Mouse (Mus musculus) MEL (cell line): ENCODE data around the gene Zmym6. TPM values are rescaled to one million over a fixed set of nuclear protein-coding genes. Genes with fewer than 3 reads are reported as not detected.

Experiments used
- DNase-seq: peaks from one replicate; pipeline ENCODE4 v3.0.0; 2011; ENCODE audit warnings: low read depth, low spot score
- H3K27ac ChIP-seq: 2 replicates; pipeline ENCODE4 v1.5.1; 2012; ENCODE audit warnings: low read depth, mild to moderate bottlenecking, control low read depth, low read length, moderate library complexity; ENCODE audit not compliant: control insufficient read depth
- H3K27me3 ChIP-seq, 2 experiments: fragments of 150-350 bp in 1 of 2; sonication (generic) in 1 of 2; 2 replicates each; pipeline ENCODE4 v1.6.1; 2012; ENCODE audit warnings: low read length in 2 of 2, mild to moderate bottlenecking in 2 of 2, improper control_type of control experiment in 1 of 2, moderate library complexity in 1 of 2; ENCODE audit not compliant: insufficient read depth in 2 of 2, control insufficient read depth in 1 of 2
- H3K36me3 ChIP-seq, 2 experiments: 2 replicates each; pipeline ENCODE4 v1.6.1; 2012 to 2014; ENCODE audit warnings: low read length in 2 of 2, improper control_type of control experiment in 1 of 2, inconsistent platforms in 1 of 2, mild to moderate bottlenecking in 1 of 2; ENCODE audit not compliant: insufficient read depth in 2 of 2, control insufficient read depth in 1 of 2
- H3K4me1 ChIP-seq, 2 experiments: fragments of 150-350 bp in 1 of 2; sonication (generic) in 1 of 2; 2 replicates each; pipeline ENCODE4 v1.6.1; 2012; ENCODE audit warnings: low read length in 2 of 2, improper control_type of control experiment in 1 of 2, mild to moderate bottlenecking in 1 of 2; ENCODE audit not compliant: insufficient read depth in 2 of 2, control insufficient read depth in 1 of 2
- H3K4me3 ChIP-seq, 2 experiments: fragments of 150-350 bp in 1 of 2; sonication (generic) in 1 of 2; 2 replicates each; pipeline ENCODE4 v1.5.1; 2012; ENCODE audit warnings: low read depth in 2 of 2, low read length in 2 of 2, mild to moderate bottlenecking in 2 of 2, moderate library complexity in 2 of 2, control low read depth in 1 of 2, improper control_type of control experiment in 1 of 2; ENCODE audit not compliant: control insufficient read depth in 1 of 2, insufficient read depth in 1 of 2
- H3K79me2 ChIP-seq: 2 replicates; pipeline ENCODE4 v1.6.1; 2012; ENCODE audit warnings: mild to moderate bottlenecking, low read length, moderate library complexity; ENCODE audit not compliant: control insufficient read depth, poor library complexity, insufficient read depth
- H3K9ac ChIP-seq: 2 replicates; pipeline ENCODE4 v1.6.1; 2012; ENCODE audit warnings: low read depth, mild to moderate bottlenecking, control low read depth, low read length, moderate library complexity; ENCODE audit not compliant: control insufficient read depth, poor library complexity, severe bottlenecking
- H3K9me3 ChIP-seq: fragments of 150-350 bp; sonication (generic); replicated peaks from 2 replicates; pipeline ENCODE4 v1.6.1; 2012; ENCODE audit warnings: mild to moderate bottlenecking, low read length, improper control_type of control experiment, moderate library complexity; ENCODE audit not compliant: insufficient read depth
- CTCF ChIP-seq, 3 experiments: IDR thresholded peaks in 2 of 3; conservative IDR thresholded peaks in 1 of 3; 2 replicates each; pipeline ENCODE4 v1.5.1; 2011 to 2012; ENCODE audit warnings: low read length in 3 of 3, low read depth in 2 of 3, mild to moderate bottlenecking in 2 of 3, improper control_type of control experiment in 1 of 3, inconsistent platforms in 1 of 3, mixed read lengths in 1 of 3, moderate library complexity in 1 of 3; ENCODE audit not compliant: control insufficient read depth in 1 of 3, insufficient read depth in 1 of 3, poor library complexity in 1 of 3, severe bottlenecking in 1 of 3
- ETS1 ChIP-seq: IDR thresholded peaks from 2 replicates; pipeline ENCODE4 v1.6.1; 2012; ENCODE audit warnings: low read depth, mild to moderate bottlenecking, inconsistent platforms, low read length, improper control_type of control experiment, moderate library complexity
- HCFC1 ChIP-seq: IDR thresholded peaks from 2 replicates; pipeline ENCODE4 v1.6.1; 2012; ENCODE audit warnings: low read depth, mild to moderate bottlenecking, inconsistent platforms, low read length, improper control_type of control experiment, moderate library complexity
- MAFK ChIP-seq: IDR thresholded peaks from 2 replicates; pipeline ENCODE4 v1.6.1; 2011; ENCODE audit warnings: low read depth, mild to moderate bottlenecking, low read length, improper control_type of control experiment, borderline replicate concordance
- MAX ChIP-seq: IDR thresholded peaks from 2 replicates; pipeline ENCODE4 v1.6.1; 2011; ENCODE audit warnings: low read length, improper control_type of control experiment
- MEF2A ChIP-seq: IDR thresholded peaks from 2 replicates; pipeline ENCODE4 v1.6.1; 2014; ENCODE audit warnings: low read depth, mild to moderate bottlenecking, inconsistent platforms, low read length, improper control_type of control experiment; ENCODE audit not compliant: poor library complexity, insufficient replicate concordance, severe bottlenecking; ENCODE audit errors: extremely low read depth
- NRF1 ChIP-seq: IDR thresholded peaks from 2 replicates; pipeline ENCODE4 v1.6.1; 2014; ENCODE audit warnings: low read depth, mild to moderate bottlenecking, inconsistent platforms, low read length, improper control_type of control experiment, moderate library complexity; ENCODE audit not compliant: poor library complexity, insufficient read depth, severe bottlenecking
- POLR2A ChIP-seq, 2 experiments: IDR thresholded peaks; 2 replicates each; pipeline ENCODE4 v1.6.1; 2011 to 2012; ENCODE audit warnings: low read length in 2 of 2, mild to moderate bottlenecking in 2 of 2, control low read depth in 1 of 2, improper control_type of control experiment in 1 of 2, low read depth in 1 of 2, moderate library complexity in 1 of 2; ENCODE audit not compliant: control insufficient read depth in 1 of 2, insufficient read depth in 1 of 2, poor library complexity in 1 of 2
- POLR2AphosphoS2 ChIP-seq: IDR thresholded peaks from 2 replicates; pipeline ENCODE4 v1.6.1; 2011; ENCODE audit warnings: low read length, improper control_type of control experiment
- RAD21 ChIP-seq: IDR thresholded peaks from 2 replicates; pipeline ENCODE4 v1.6.1; 2011; ENCODE audit warnings: mild to moderate bottlenecking, low read depth, low read length, improper control_type of control experiment
- RCOR1 ChIP-seq: IDR thresholded peaks from 2 replicates; pipeline ENCODE4 v1.6.1; 2012; ENCODE audit warnings: low read depth, mild to moderate bottlenecking, inconsistent platforms, low read length, improper control_type of control experiment
- SIN3A ChIP-seq: IDR thresholded peaks from 2 replicates; pipeline ENCODE4 v1.6.1; 2012; ENCODE audit warnings: low read length, improper control_type of control experiment, inconsistent platforms
- UBTF ChIP-seq: IDR thresholded peaks from 2 replicates; pipeline ENCODE4 v1.6.1; 2012; ENCODE audit warnings: low read depth, mild to moderate bottlenecking, inconsistent platforms, low read length, improper control_type of control experiment, moderate library complexity, borderline replicate concordance; ENCODE audit not compliant: insufficient read depth
- USF1 ChIP-seq: IDR thresholded peaks from 2 replicates; pipeline ENCODE4 v1.6.1; 2014; ENCODE audit warnings: low read depth, mild to moderate bottlenecking, inconsistent platforms, low read length, improper control_type of control experiment, moderate library complexity
- USF2 ChIP-seq, 2 experiments: IDR thresholded peaks; 2 replicates each; pipeline ENCODE4 v1.6.1; 2011 to 2012; ENCODE audit warnings: improper control_type of control experiment in 2 of 2, low read length in 2 of 2, borderline replicate concordance in 1 of 2, inconsistent platforms in 1 of 2, low read depth in 1 of 2, mild to moderate bottlenecking in 1 of 2; ENCODE audit not compliant: insufficient read depth in 1 of 2
- ZKSCAN1 ChIP-seq: IDR thresholded peaks from 2 replicates; pipeline ENCODE4 v1.6.1; 2012; ENCODE audit warnings: low read depth, mild to moderate bottlenecking, inconsistent platforms, low read length, improper control_type of control experiment, moderate library complexity
- ZMIZ1 ChIP-seq: IDR thresholded peaks from 2 replicates; pipeline ENCODE4 v1.6.1; 2012; ENCODE audit warnings: low read depth, mild to moderate bottlenecking, inconsistent platforms, low read length, improper control_type of control experiment, moderate library complexity
- ZNF384 ChIP-seq: IDR thresholded peaks from 2 replicates; pipeline ENCODE4 v1.6.1; 2012; ENCODE audit warnings: low read depth, mild to moderate bottlenecking, inconsistent platforms, low read length, improper control_type of control experiment
- polyA plus RNA-seq, 2 experiments: library from polyadenylated mRNA; stranded (reverse) in 1 of 2; unstranded in 1 of 2; fragments of >175 nt in 1 of 2; fragments of >200 nt in 1 of 2; gene quantifications; 2 replicates each; pipeline versions ENCODE4 v1.2.1 to v1.2.4; 2012; ENCODE audit warnings: low replicate concordance in 2 of 2, low read depth in 1 of 2; ENCODE audit not compliant: insufficient read length in 2 of 2, insufficient read depth in 1 of 2, missing spikeins in 1 of 2
- total RNA-seq: library from RNA; depleted of rRNA; stranded (reverse); fragments of 300-350 nt; gene quantifications from 2 replicates; pipeline ENCODE4 v1.2.3, GENCODE M21; 2012

Zmym6 gene
- total and polyA plus RNA-seq, 3 experiments = not detected

DNA sequence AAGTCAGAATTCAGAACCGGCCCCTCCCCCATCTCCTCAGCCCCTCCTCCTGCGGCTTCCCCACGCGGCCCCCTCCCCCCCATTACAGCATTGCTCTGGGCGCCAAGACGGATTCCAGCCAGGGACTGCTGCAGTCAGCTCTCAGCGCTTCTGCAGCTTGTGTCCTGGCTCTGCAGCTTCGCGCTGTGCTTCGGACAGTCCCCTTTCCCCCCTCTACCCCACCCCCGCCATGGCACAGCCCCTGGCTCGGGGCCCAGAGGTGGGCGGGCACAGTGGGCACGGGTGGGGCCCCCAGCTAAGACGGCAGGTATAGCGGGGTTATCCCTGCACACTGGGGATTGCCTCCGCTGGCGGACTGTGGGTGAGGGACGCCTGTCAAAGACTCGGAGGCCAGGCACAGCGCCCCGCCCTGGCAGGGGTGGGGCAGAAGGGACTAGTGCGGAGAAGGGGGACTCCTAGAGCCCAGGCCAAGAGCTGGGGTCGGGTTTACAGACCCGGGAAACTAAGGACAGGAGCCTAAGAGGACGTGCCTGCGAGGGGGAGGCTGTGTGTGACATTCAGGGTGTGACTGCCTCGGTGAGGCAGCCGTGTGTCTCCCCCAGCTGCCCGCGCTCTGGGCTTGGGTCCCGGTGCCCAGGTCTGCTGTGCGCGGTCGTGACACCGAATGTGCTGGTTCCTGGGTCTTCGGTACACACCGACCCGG, 91.2 kb downstream of the Zmym6 start:
- Histone ChIP-seq H3K4me3 (no peak overlapping the region), H3K36me3 (no peaks in the 10 kb centered on the region), H3K79me2 (no peaks in the 10 kb centered on the region), H3K9ac (no peak overlapping the region), H3K27ac (no peak overlapping the region), H3K4me1 (no peaks in the 10 kb centered on the region), H3K9me3 (no peaks in the 10 kb centered on the region), H3K27me3 (no peaks in the 10 kb centered on the region)
- DNase-seq = no peak
- TF ChIP-seq NRF1 (no peak), MAFK (no peak), POLR2AphosphoS2 (no peak), RCOR1 (no peak), HCFC1 (no peak), USF2 (IDR thresholded peaks at IDR 0.05; ENCODE audit: borderline replicate concordance in 1 of 2, insufficient read depth in 1 of 2, low read depth in 1 of 2, low read length in 2 of 2) (no peak), CTCF (IDR thresholded peaks at IDR 0.05 in 2 of 3, conservative IDR thresholded peaks at IDR 0.05 in 1 of 3; ENCODE audit: control insufficient read depth in 1 of 3, insufficient read depth in 1 of 3, low read depth in 2 of 3, low read length in 3 of 3, poor library complexity in 1 of 3, severe bottlenecking in 1 of 3) (no peak), USF1 (no peak), UBTF (no peak), MAX (no peak)

DNA sequence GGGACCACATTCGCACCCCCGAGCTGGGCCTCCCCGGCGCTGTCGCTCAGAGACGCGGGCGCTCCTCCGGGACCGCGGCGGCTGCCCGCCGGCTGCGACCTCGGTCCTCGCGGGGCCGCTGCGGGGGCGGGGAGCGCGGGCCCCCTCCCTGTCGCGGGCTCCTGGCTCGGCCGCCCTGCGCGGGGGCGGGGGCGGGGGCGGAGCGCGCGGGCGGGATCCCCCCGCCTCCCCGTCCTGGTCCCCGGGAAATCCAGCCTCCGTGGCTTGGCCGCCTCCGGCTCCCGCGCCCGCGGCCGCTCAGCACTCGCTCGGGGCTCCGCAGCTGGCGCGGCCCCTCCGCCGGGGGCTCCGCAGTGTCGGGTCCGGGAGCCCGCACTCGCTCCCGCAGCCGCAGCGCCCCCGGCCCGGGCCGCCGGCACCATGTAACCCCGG, 91.7 kb downstream of the Zmym6 start, which contains the start of gene Dlgap3:
Dlgap3 (plus strand) TSS at position 291 of the 432 bp plus-strand sequence.
- TF ChIP-seq MAFK (no peak), MEF2A (no peak), MAX (no peak), POLR2AphosphoS2 (no peak), POLR2A (IDR thresholded peaks at IDR 0.05; ENCODE audit: control insufficient read depth in 1 of 2, insufficient read depth in 1 of 2, low read depth in 1 of 2, low read length in 2 of 2, poor library complexity in 1 of 2) (no peak), RAD21 (no peak), ZNF384 (no peak), SIN3A (no peak), USF1 (no peak), ETS1 (no peak), ZMIZ1 (no peak), USF2 (IDR thresholded peaks at IDR 0.05; ENCODE audit: borderline replicate concordance in 1 of 2, insufficient read depth in 1 of 2, low read depth in 1 of 2, low read length in 2 of 2) (no peak), ZKSCAN1 (no peak)
- no peak within 1 kb of the TSS for H3K4me3 ChIP-seq
- no peaks in the 10 kb centered on the region for H3K27me3 ChIP-seq
- H3K4me1 ChIP-seq = no peaks in the 10 kb centered on the region
- no peak within 1 kb of the TSS for H3K9ac ChIP-seq
- no peak for DNase-seq
- no peak within 1 kb of the TSS for H3K27ac ChIP-seq
- no peaks in the 10 kb centered on the region for H3K79me2 ChIP-seq
- H3K36me3 ChIP-seq = no peaks in the 10 kb centered on the region
- no peaks in the 10 kb centered on the region for H3K9me3 ChIP-seq
